Mouse (Mus musculus) stomach, embryonic 14.5 days (tissue): ENCODE results near the gene Slc25a22. TPM values are rescaled to one million over a fixed set of nuclear protein-coding genes. Genes with fewer than 3 reads are reported as not detected.

Experiments used
- ATAC-seq: fragments of 200-750 bp; cut with Nextera tagmentation; 2 replicates; pipeline ENCODE4 v1.8.0; 2017; ENCODE audit warnings: low read depth, moderate TSS enrichment; ENCODE audit not compliant: insufficient number of reproducible peaks, insufficient read depth, low FRiP score
- H3K27ac ChIP-seq: fragments of 300-500 bp; sonication (generic); 2 replicates; pipeline ENCODE4 v1.5.1; 2014; ENCODE audit warnings: mild to moderate bottlenecking, low read length, moderate library complexity, mixed read lengths
- H3K27me3 ChIP-seq: fragments of 300-500 bp; sonication (generic); 2 replicates; pipeline ENCODE4 v1.6.1; 2014; ENCODE audit warnings: low read length, control low read depth, mixed read lengths; ENCODE audit not compliant: control insufficient read depth, insufficient read depth
- H3K36me3 ChIP-seq: fragments of 300-500 bp; sonication (generic); 2 replicates; pipeline ENCODE4 v1.6.1; 2014; ENCODE audit warnings: mild to moderate bottlenecking, control low read depth, low read length, moderate library complexity, mixed read lengths; ENCODE audit not compliant: control insufficient read depth, insufficient read depth
- H3K4me1 ChIP-seq: fragments of 300-500 bp; sonication (generic); 2 replicates; pipeline ENCODE4 v1.6.1; 2014; ENCODE audit warnings: low read length, control low read depth, mixed read lengths; ENCODE audit not compliant: control insufficient read depth, insufficient read depth
- H3K4me2 ChIP-seq: fragments of 300-500 bp; sonication (generic); replicated peaks from 2 replicates; pipeline ENCODE4 v1.6.1; 2014; ENCODE audit warnings: low read depth, low read length, control low read depth
- H3K4me3 ChIP-seq: fragments of 300-500 bp; sonication (generic); 2 replicates; pipeline ENCODE4 v1.5.1; 2014; ENCODE audit warnings: low read depth, low read length, control low read depth
- H3K9ac ChIP-seq: fragments of 300-500 bp; sonication (generic); replicated peaks from 2 replicates; pipeline ENCODE4 v1.6.1; 2014; ENCODE audit warnings: low read depth, mild to moderate bottlenecking, control low read depth, low read length, moderate library complexity, mixed read lengths
- H3K9me3 ChIP-seq: fragments of 300-500 bp; sonication (generic); 2 replicates; pipeline ENCODE4 v1.6.1; 2016; ENCODE audit warnings: low read depth, low read length, control low read depth; ENCODE audit not compliant: control insufficient read depth
- WGBS: fragments of 180-500 bp; shearing (Covaris S2); extraction: QIAGEN DNeasy Blood & Tissue Kit; methylation state at CpG from one replicate; pipeline ENCODE4 v1.1.7; 2014; 5-methylcytosine and 5-hydroxymethylcytosine counted together
- polyA plus RNA-seq: library from polyadenylated mRNA; unstranded; fragments of >200 nt; fragmentation: Nextera tagmentation; extraction: Ambion mirVana; gene quantifications from 2 replicates; pipeline ENCODE4 v1.2.1, GENCODE M21; 2014

Gene Slc25a22
- polyA plus RNA-seq, 1 experiment from 2014 or later: 31.5 TPM

DNA sequence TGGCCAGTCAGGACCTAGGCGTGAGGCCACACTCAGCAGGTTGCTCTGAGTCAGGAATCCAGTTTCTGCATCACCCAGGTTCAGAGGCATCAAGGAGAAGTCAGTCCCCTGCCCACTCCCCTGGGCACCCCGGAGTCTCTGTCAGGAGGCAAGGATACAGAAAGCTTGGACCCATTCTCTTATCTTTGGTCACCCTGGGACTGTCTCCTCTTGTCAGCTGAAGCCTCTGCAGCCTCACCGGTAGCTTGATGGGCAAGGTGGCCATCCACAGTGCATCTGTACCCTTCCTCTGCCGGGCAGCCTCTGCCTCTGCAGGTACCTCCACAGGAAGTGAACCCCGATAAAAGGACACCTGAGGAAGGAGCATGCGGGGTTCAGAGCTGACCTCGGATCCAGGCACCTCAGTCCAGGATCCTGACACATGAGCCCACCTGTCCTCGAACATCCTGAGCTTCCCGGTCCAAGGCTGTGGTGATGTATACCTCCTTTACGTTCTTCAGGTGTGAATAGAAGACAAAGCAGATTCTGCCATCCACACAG, 1.5 kb upstream of the Slc25a22 start:
- WGBS: 93% methylated on average over 10 of the region's 10 CpGs
- Histone ChIP-seq H3K36me3 (peaks cover 15% of the 10 kb centered on the region; the same call in 1 of the 2 replicates), H3K27me3 (no peaks in the 10 kb centered on the region), H3K9me3 (no peaks in the 10 kb centered on the region), H3K9ac (no peak overlapping the region), H3K4me2 (no peak overlapping the region), H3K4me3 (no peak overlapping the region), H3K4me1 (peaks cover 36% of the 10 kb centered on the region; the same call in 1 of the 2 replicates), H3K27ac (no peak overlapping the region)
- ATAC-seq: no peak

DNA sequence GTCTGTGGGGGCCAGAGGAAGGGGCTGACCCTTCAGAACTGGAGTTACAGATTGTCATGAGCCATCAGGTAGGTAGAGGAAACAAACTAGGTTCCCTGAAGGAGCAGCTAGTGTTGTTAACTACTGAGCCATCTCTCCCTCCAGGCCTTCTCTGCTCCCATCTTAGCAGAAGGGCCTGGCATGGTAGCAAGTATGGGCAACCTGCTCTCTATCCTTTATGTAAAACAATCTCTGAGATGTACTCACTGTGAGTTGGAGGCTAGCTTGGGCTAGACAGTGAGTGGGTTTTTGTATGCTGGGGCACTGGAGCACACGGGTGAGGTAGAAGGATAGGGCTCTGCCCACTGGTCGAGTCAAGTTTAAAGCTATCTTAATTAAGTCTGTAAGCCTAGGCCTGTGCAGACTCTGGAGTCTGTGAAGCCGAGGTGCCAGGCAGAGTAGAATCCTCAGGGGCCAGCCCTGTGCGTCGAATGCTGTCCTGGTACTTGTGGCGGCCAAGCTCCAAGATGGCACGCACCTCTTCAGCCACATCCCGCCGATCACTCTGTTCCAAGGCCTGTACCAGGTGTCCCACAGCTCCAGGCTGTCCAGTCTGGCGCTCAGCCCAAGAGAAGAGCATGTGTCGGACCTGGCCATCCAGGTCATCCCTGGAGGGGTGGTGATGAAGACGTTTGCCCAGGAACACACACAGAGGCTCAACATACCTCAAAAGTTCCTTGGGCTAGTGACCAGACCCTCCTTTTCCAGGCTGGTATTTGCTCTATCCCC, 693 bp upstream of the Slc25a22 start:
- no peak overlapping the region for H3K4me3 ChIP-seq
- no peak overlapping the region for H3K4me2 ChIP-seq
- no peak overlapping the region for H3K27ac ChIP-seq
- 92% methylated on average over 12 of the region's 12 CpGs for WGBS
- H3K36me3 ChIP-seq: peaks cover 15% of the 10 kb centered on the region; the same call in 1 of the 2 replicates
- ATAC-seq: no peak
- peaks cover 35% of the 10 kb centered on the region for H3K4me1 ChIP-seq
- no peaks in the 10 kb centered on the region for H3K27me3 ChIP-seq
- no peak overlapping the region for H3K9ac ChIP-seq
- no peaks in the 10 kb centered on the region for H3K9me3 ChIP-seq

- 65% methylated on average over 2 of the region's 2 CpGs for WGBS
These were observed 1.2 kb downstream of the Slc25a22 start for GRCm38 (mm10) chr7:141436523-141436892.

GRCm38 (mm10) chr7:141435856-141436522, 1.7 kb downstream of the Slc25a22 start:
- no peak overlapping the region for H3K4me3 ChIP-seq
- no peak overlapping the region; the same call in 1 of the 2 replicates for H3K4me2 ChIP-seq
- H3K27me3 ChIP-seq: no peaks in the 10 kb centered on the region
- H3K9me3 ChIP-seq: no peaks in the 10 kb centered on the region
- H3K4me1 ChIP-seq: peaks cover 24% of the 10 kb centered on the region
- WGBS: 80% methylated on average over 9 of the region's 9 CpGs
- peaks cover 30% of the 10 kb centered on the region for H3K36me3 ChIP-seq
- no peak for ATAC-seq
- H3K27ac ChIP-seq: no peak overlapping the region
- no peak overlapping the region for H3K9ac ChIP-seq

More at GRCm38 (mm10) chr7:141436523-141436892, 1.2 kb downstream of the Slc25a22 start:
- Histone ChIP-seq H3K27ac (no peak overlapping the region), H3K27me3 (no peaks in the 10 kb centered on the region), H3K9ac (no peak overlapping the region; the same call in 1 of the 2 replicates), H3K4me1 (peaks cover 24% of the 10 kb centered on the region), H3K4me2 (peak overlapping the region; percentile 90), H3K36me3 (peaks cover 30% of the 10 kb centered on the region), H3K9me3 (no peaks in the 10 kb centered on the region), H3K4me3 (peak overlapping the region; percentile 68)
- ATAC-seq: no peak

DNA sequence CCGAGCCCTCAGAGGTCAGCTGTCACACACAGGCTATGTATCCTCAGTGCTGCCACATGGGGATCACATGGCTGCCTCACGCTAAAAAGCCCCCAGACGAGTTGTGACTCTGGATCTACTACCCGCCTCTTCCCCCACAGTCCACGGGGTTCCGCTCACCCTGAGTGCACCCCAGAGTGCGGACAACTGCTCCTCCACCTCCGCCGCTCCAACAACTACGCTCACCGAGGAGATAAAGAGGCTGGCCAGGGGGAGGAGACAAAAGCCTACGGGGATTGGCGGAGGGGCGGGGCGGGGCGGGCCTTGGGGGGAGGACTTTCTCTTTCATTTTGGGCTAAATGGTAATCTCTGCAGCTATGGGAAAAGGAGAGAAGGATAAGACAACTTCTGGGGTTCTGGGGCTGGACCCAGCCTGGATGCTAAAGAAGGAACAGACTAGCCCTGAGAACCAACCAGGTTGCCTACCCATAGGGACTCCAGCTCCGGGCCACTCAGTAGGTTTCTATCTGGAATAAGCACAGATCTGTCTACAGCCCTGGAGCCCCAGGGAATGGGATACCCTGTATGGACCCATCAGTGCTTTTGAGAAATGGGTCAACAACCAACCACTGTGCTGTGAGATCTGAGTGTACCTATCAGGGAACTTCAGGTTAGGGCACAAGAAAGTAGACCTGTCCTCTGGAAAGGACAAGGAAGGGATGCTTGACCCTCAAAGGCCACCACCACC, 2.4 kb downstream of the Slc25a22 start:
- Histone ChIP-seq H3K9ac (no peak overlapping the region; the same call in 1 of the 2 replicates), H3K27me3 (no peaks in the 10 kb centered on the region), H3K4me2 (peak overlapping the region; percentile 57), H3K9me3 (no peaks in the 10 kb centered on the region), H3K36me3 (peaks cover 36% of the 10 kb centered on the region), H3K4me1 (peaks cover 26% of the 10 kb centered on the region), H3K27ac (peak overlapping the region; percentile 21; the same call in 1 of the 2 replicates), H3K4me3 (peak overlapping the region; percentile 33)
- 4% methylated on average over 17 of the region's 17 CpGs for WGBS
- peak; percentile 30; the same call in 1 of the 2 replicates for ATAC-seq

DNA sequence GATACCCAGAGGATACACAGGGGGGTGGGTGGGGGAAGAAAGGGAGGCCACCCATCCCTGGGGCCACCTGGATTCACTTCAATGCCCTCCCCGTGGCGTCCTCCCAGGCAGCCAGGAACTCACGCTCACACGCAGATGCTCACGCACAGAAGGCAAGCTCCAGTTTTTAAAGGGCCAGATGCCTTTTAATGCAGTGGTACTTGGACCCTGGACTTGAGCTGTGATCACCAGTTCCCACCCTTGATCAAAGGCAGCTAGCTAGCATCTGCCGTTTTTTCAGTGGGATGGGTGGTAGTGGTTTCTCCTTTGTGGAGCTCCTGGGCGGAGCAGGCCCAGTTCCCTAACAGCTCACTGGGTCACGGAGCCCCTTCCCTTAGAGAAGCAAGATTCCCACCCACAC, 3.2 kb downstream of the Slc25a22 start:
- no peaks in the 10 kb centered on the region for H3K27me3 ChIP-seq
- peaks cover 33% of the 10 kb centered on the region for H3K36me3 ChIP-seq
- no peak overlapping the region for H3K9ac ChIP-seq
- peak overlapping the region; percentile 33 for H3K4me3 ChIP-seq
- ATAC-seq: no peak
- H3K9me3 ChIP-seq: no peaks in the 10 kb centered on the region
- peaks cover 34% of the 10 kb centered on the region for H3K4me1 ChIP-seq
- H3K4me2 ChIP-seq: peak overlapping the region; percentile 57
- WGBS: 16% methylated on average over 8 of the region's 8 CpGs
- H3K27ac ChIP-seq: peak overlapping the region; percentile 21; the same call in 1 of the 2 replicates

DNA sequence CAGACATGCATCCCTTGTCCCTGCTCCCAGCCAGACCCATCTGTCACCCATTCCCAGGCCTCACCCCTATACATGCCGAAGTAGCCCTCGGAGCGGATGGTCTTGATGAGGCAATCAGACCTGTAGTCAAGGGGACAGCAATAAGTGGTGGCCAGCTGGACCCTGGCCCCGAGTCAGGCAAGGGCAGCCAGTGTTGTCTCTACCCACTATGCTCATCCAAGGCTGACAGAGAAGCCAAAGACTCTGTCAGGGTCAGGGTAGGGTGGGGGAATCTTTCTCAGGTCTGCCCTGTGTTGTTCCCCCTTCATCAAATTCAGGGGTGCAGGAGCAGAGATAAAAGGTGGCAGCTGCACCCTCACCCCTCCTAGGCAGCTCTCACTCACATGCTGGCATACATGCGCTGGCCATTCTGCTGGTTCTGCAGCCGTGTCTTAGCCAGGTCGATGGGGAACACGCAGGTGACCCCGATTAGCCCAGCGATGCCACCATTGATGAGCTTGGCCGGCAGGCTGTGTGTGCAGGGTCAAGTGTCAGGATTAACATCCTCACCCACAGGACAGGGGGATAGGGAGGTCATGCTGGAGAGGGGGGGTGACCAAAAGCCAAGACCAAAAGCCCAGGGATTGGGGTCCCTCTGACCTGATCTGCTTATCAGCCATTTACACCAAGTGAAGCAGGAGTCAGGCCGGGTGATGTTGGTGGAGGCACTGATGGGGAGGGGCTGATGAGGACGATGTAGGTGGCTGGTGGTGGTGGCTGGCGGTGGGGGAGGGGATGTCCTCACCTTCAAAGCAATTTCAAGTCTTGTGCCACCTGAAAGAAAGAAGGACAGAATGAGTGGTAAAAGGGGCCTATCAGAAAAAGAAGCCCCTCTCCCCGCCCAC, 3.9 kb downstream of the Slc25a22 start:
- H3K27ac ChIP-seq: no peak overlapping the region
- peaks cover 33% of the 10 kb centered on the region for H3K36me3 ChIP-seq
- peak overlapping the region; percentile 57 for H3K4me2 ChIP-seq
- H3K9ac ChIP-seq: no peak overlapping the region
- H3K9me3 ChIP-seq: no peaks in the 10 kb centered on the region
- H3K4me3 ChIP-seq: peak overlapping the region; percentile 33
- no peak for ATAC-seq
- peaks cover 34% of the 10 kb centered on the region for H3K4me1 ChIP-seq
- 67% methylated on average over 15 of the region's 15 CpGs for WGBS
- no peaks in the 10 kb centered on the region for H3K27me3 ChIP-seq
